Mouse (Mus musculus): ENCODE measurements around the gene 4933407L21Rik. TPM values are rescaled to one million over a fixed set of nuclear protein-coding genes. Genes with fewer than 3 reads are reported as not detected.

4933407L21Rik gene
- total RNA-seq, 1 experiment = 0.09 TPM

- in situ Hi-C loops (cut with MboI; ENCODE audit: low sequenced_read_pairs in 2 of 2, unreplicated experiment in 2 of 2) = no loop called here
Observed at GRCm38 (mm10) chr1:85937323-85937722, 9.0 kb downstream of the 4933407L21Rik start.

DNA sequence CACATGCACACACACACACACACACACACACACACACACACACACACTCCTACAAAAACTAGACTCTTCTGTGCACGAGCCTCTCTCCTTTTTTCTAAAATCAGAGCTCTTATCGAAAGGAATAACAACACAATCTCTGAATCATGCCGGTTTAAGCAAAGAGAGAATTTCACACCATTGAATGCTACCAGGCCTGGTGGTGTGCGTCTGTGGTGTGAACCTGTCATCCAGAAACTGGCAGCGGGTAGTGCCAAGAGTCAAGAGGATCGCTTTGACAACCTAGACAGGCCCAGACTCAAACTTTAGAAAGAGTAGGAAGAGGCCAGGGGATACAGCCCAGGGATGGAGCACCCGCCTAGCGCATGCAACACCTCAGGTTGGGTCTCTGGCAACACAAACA, 14.0 kb downstream of the 4933407L21Rik start:
- H3K9ac ChIP-seq (ENCODE audit: insufficient read depth, low read depth, low read length, poor library complexity, severe bottlenecking) = no peak overlapping the region
- no peaks in the 10 kb centered on the region for H3K36me3 ChIP-seq (ENCODE audit: control insufficient read depth, insufficient read depth, low read length, poor library complexity, severe bottlenecking)
- no peak overlapping the region for H3K27ac ChIP-seq (ENCODE audit: insufficient read depth, low read depth, low read length, poor library complexity, severe bottlenecking)
- no peak for DNase-seq (ENCODE audit: low read depth, low spot score)
- no peaks in the 10 kb centered on the region for H3K4me1 ChIP-seq (ENCODE audit: control insufficient read depth in 2 of 2, insufficient read depth in 2 of 2, low read length in 2 of 2, poor library complexity in 1 of 2)
- H3K4me3 ChIP-seq (ENCODE audit: insufficient read depth in 1 of 2, low read depth in 1 of 2, low read length in 2 of 2, poor library complexity in 1 of 2, severe bottlenecking in 1 of 2) = no peak overlapping the region
- H3K9me3 ChIP-seq (ENCODE audit: control insufficient read depth, insufficient read depth, low read depth, low read length) = no peaks in the 10 kb centered on the region
- in situ Hi-C loops (cut with MboI; ENCODE audit: low sequenced_read_pairs in 2 of 2, unreplicated experiment in 2 of 2) = no loop called here
- TF ChIP-seq ZNF384 (IDR thresholded peaks at IDR 0.05; ENCODE audit: low read depth, low read length) (no peak), MAFK (IDR thresholded peaks at IDR 0.05; ENCODE audit: insufficient read depth, low read depth, low read length) (no peak), HCFC1 (IDR thresholded peaks at IDR 0.05; ENCODE audit: borderline replicate concordance, insufficient read depth, low read length) (no peak), CHD2 (IDR thresholded peaks at IDR 0.05; ENCODE audit: low read depth, low read length) (no peak), ZC3H11A (IDR thresholded peaks at IDR 0.05; ENCODE audit: borderline replicate concordance, low read depth, low read length) (no peak)

More at GRCm38 (mm10) chr1:85937323-85937722, 9.0 kb downstream of the 4933407L21Rik start:
- no peaks in the 10 kb centered on the region for H3K4me1 ChIP-seq (ENCODE audit: control insufficient read depth in 2 of 2, insufficient read depth in 2 of 2, low read length in 2 of 2, poor library complexity in 1 of 2)
- TF ChIP-seq ZC3H11A (IDR thresholded peaks at IDR 0.05; ENCODE audit: borderline replicate concordance, low read depth, low read length) = no peak
- TF ChIP-seq CHD2 (IDR thresholded peaks at IDR 0.05; ENCODE audit: low read depth, low read length) = no peak
- TF ChIP-seq MAFK (IDR thresholded peaks at IDR 0.05; ENCODE audit: insufficient read depth, low read depth, low read length) = no peak
- no peak for TF ChIP-seq HCFC1 (IDR thresholded peaks at IDR 0.05; ENCODE audit: borderline replicate concordance, insufficient read depth, low read length)
- no peak for TF ChIP-seq ZNF384 (IDR thresholded peaks at IDR 0.05; ENCODE audit: low read depth, low read length)
- no peaks in the 10 kb centered on the region for H3K36me3 ChIP-seq (ENCODE audit: control insufficient read depth, insufficient read depth, low read length, poor library complexity, severe bottlenecking)
- no peak overlapping the region for H3K9ac ChIP-seq (ENCODE audit: insufficient read depth, low read depth, low read length, poor library complexity, severe bottlenecking)
- no peak overlapping the region for H3K27ac ChIP-seq (ENCODE audit: insufficient read depth, low read depth, low read length, poor library complexity, severe bottlenecking)
- H3K9me3 ChIP-seq (ENCODE audit: control insufficient read depth, insufficient read depth, low read depth, low read length) = no peaks in the 10 kb centered on the region
- no peak overlapping the region for H3K4me3 ChIP-seq (ENCODE audit: insufficient read depth in 1 of 2, low read depth in 1 of 2, low read length in 2 of 2, poor library complexity in 1 of 2, severe bottlenecking in 1 of 2)
- DNase-seq (ENCODE audit: low read depth, low spot score) = no peak

DNA sequence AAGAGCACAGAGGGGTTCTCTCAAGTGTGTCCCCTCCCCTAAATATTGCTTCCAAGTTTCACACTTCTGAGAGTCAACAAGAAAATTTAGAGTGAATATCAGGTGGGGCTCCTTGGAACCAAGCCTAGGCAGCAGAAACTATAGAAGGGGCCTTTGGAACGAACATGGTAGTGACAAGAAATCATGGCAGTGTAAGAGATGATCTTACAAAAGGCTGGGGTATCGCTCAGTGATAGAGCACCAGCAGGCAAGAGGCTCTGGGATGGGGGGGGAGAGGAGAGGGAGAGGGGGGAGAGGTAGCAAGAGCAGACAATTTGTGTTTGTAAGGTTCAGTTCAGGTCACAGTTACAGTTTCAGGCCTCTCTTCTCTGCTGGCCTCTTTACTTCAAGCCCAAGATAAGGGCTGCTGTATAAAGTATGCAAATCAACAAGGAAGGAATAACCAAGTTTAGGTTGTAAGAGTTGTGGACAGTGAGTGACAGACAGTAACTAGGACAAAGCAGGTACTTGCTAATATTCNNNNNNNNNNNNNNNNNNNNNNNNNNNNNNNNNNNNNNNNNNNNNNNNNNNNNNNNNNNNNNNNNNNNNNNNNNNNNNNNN, 20.9 kb downstream of the 4933407L21Rik start:
- in situ Hi-C loops (cut with MboI; ENCODE audit: low sequenced_read_pairs in 2 of 2, unreplicated experiment in 2 of 2) = no loop called here
- no peaks in the 10 kb centered on the region for H3K9me3 ChIP-seq (ENCODE audit: control insufficient read depth, insufficient read depth, low read depth, low read length)
- H3K9ac ChIP-seq (ENCODE audit: insufficient read depth, low read depth, low read length, poor library complexity, severe bottlenecking) = no peak overlapping the region
- no peak overlapping the region for H3K27ac ChIP-seq (ENCODE audit: insufficient read depth, low read depth, low read length, poor library complexity, severe bottlenecking)
- no peak overlapping the region for H3K4me3 ChIP-seq (ENCODE audit: insufficient read depth in 1 of 2, low read depth in 1 of 2, low read length in 2 of 2, poor library complexity in 1 of 2, severe bottlenecking in 1 of 2)
- H3K36me3 ChIP-seq (ENCODE audit: control insufficient read depth, insufficient read depth, low read length, poor library complexity, severe bottlenecking) = no peaks in the 10 kb centered on the region
- DNase-seq (ENCODE audit: low read depth, low spot score) = no peak
- TF ChIP-seq CHD2 (IDR thresholded peaks at IDR 0.05; ENCODE audit: low read depth, low read length) (no peak), ZNF384 (IDR thresholded peaks at IDR 0.05; ENCODE audit: low read depth, low read length) (no peak), MAFK (IDR thresholded peaks at IDR 0.05; ENCODE audit: insufficient read depth, low read depth, low read length) (no peak), HCFC1 (IDR thresholded peaks at IDR 0.05; ENCODE audit: borderline replicate concordance, insufficient read depth, low read length) (no peak), ZC3H11A (IDR thresholded peaks at IDR 0.05; ENCODE audit: borderline replicate concordance, low read depth, low read length) (no peak)
- no peaks in the 10 kb centered on the region for H3K4me1 ChIP-seq (ENCODE audit: control insufficient read depth in 2 of 2, insufficient read depth in 2 of 2, low read length in 2 of 2, poor library complexity in 1 of 2)

- Histone ChIP-seq H3K4me3 (ENCODE audit: insufficient read depth in 1 of 2, low read depth in 1 of 2, low read length in 2 of 2, poor library complexity in 1 of 2, severe bottlenecking in 1 of 2) (no peak overlapping the region), H3K27ac (ENCODE audit: insufficient read depth, low read depth, low read length, poor library complexity, severe bottlenecking) (no peak overlapping the region), H3K9me3 (ENCODE audit: control insufficient read depth, insufficient read depth, low read depth, low read length) (no peaks in the 10 kb centered on the region), H3K4me1 (ENCODE audit: control insufficient read depth in 2 of 2, insufficient read depth in 2 of 2, low read length in 2 of 2, poor library complexity in 1 of 2) (no peaks in the 10 kb centered on the region), H3K36me3 (ENCODE audit: control insufficient read depth, insufficient read depth, low read length, poor library complexity, severe bottlenecking) (no peaks in the 10 kb centered on the region), H3K9ac (ENCODE audit: insufficient read depth, low read depth, low read length, poor library complexity, severe bottlenecking) (no peak overlapping the region)
- no peak for DNase-seq (ENCODE audit: low read depth, low spot score)
- in situ Hi-C loops (cut with MboI; ENCODE audit: low sequenced_read_pairs in 2 of 2, unreplicated experiment in 2 of 2) = no loop called here
- no peak for TF ChIP-seq ZC3H11A (IDR thresholded peaks at IDR 0.05; ENCODE audit: borderline replicate concordance, low read depth, low read length)
- TF ChIP-seq ZNF384 (IDR thresholded peaks at IDR 0.05; ENCODE audit: low read depth, low read length) = no peak
- TF ChIP-seq MAFK (IDR thresholded peaks at IDR 0.05; ENCODE audit: insufficient read depth, low read depth, low read length) = no peak
- TF ChIP-seq HCFC1 (IDR thresholded peaks at IDR 0.05; ENCODE audit: borderline replicate concordance, insufficient read depth, low read length) = no peak
- TF ChIP-seq CHD2 (IDR thresholded peaks at IDR 0.05; ENCODE audit: low read depth, low read length) = no peak
Observed at GRCm38 (mm10) chr1:85955150-85955549, 26.9 kb downstream of the 4933407L21Rik start.
